Mouse (Mus musculus) CD4-positive, CD25-positive, alpha-beta regulatory T cell, adult 2 months (primary cell): ENCODE measurements around the gene Mndal.
"Not testable (repeated sequence)": the region's sequence is repeated elsewhere in the genome, so short reads cannot be mapped to it uniquely, and the experiment has no call there.

Experiments
- DNase-seq: peaks from one replicate; pipeline ENCODE4 v3.0.0-alpha.2; 2012; ENCODE audit warnings: low read depth, low spot score

Mndal gene

GRCm38 (mm10) chr1:173889741-173890140, 52.5 kb downstream of the Mndal start:
- not testable (repeated sequence) for DNase-seq

GRCm38 (mm10) chr1:173887026-173887787, 55.1 kb downstream of the Mndal start:
- not testable (repeated sequence) for DNase-seq

- DNase-seq = peak; percentile 41
These were observed 62.2 kb downstream of the Mndal start for GRCm38 (mm10) chr1:173880004-173880666.

- DNase-seq = peak; percentile 29
These were observed 62.9 kb downstream of the Mndal start for GRCm38 (mm10) chr1:173879225-173879987.

- peak; percentile 36 for DNase-seq
These were observed 64.0 kb downstream of the Mndal start for GRCm38 (mm10) chr1:173878264-173878663.

GRCm38 (mm10) chr1:173877125-173877524, 65.2 kb downstream of the Mndal start:
- not testable (repeated sequence) for DNase-seq

- DNase-seq = not testable (repeated sequence)
These were observed 73.7 kb downstream of the Mndal start for GRCm38 (mm10) chr1:173868586-173868985.

- no peak for DNase-seq
These were observed 75.8 kb downstream of the Mndal start for GRCm38 (mm10) chr1:173866504-173866903.

- DNase-seq = peak; percentile 57
These were observed 88.6 kb downstream of the Mndal start for GRCm38 (mm10) chr1:173853711-173854110.

GRCm38 (mm10) chr1:173852853-173853252, 89.4 kb downstream of the Mndal start:
- DNase-seq = not testable (repeated sequence)

GRCm38 (mm10) chr1:173846193-173846592, 96.1 kb downstream of the Mndal start:
- not testable (repeated sequence) for DNase-seq

- DNase-seq = no peak
These were observed 97.5 kb downstream of the Mndal start for GRCm38 (mm10) chr1:173844754-173845153.

GRCm38 (mm10) chr1:173821481-173821803, 120.8 kb downstream of the Mndal start:
- DNase-seq = not testable (repeated sequence)

- not testable (repeated sequence) for DNase-seq
These were observed 121.4 kb downstream of the Mndal start for GRCm38 (mm10) chr1:173820794-173821480.

- peak; percentile 25 for DNase-seq
These were observed 133.0 kb downstream of the Mndal start for GRCm38 (mm10) chr1:173809294-173809693.

GRCm38 (mm10) chr1:173802689-173803281, 139.5 kb downstream of the Mndal start:
- DNase-seq = not testable (repeated sequence)

GRCm38 (mm10) chr1:173802207-173802606, 140.1 kb downstream of the Mndal start:
- DNase-seq = not testable (repeated sequence)

GRCm38 (mm10) chr1:173801791-173802190, 140.5 kb downstream of the Mndal start:
- not testable (repeated sequence) for DNase-seq
